Mouse (Mus musculus) heart, adult 10 weeks (tissue): ENCODE data around the gene Tgfbr2. TPM values are rescaled to one million over a fixed set of nuclear protein-coding genes. Genes with fewer than 3 reads are reported as not detected.

Experiments
- polyA plus RNA-seq: library from polyadenylated mRNA; stranded (reverse); fragments of 350-450 nt; fragmentation: Illumina TruSeq; extraction: RNeasy Lipid Tissue Mini Kit (QIAGEN cat#74804); gene quantifications from one replicate; pipeline ENCODE4 v1.2.3, GENCODE M21; 2014; ENCODE audit warnings: low read depth, low replicate concordance

The Tgfbr2 gene
- 21.5 TPM for polyA plus RNA-seq

GRCm38 (mm10) chr9:116174481-116175461 lies at the start of gene Tgfbr2:
Gene Tgfbr2 (minus strand): TSS chr9:116175360.

